In the genomic region with DNA sequence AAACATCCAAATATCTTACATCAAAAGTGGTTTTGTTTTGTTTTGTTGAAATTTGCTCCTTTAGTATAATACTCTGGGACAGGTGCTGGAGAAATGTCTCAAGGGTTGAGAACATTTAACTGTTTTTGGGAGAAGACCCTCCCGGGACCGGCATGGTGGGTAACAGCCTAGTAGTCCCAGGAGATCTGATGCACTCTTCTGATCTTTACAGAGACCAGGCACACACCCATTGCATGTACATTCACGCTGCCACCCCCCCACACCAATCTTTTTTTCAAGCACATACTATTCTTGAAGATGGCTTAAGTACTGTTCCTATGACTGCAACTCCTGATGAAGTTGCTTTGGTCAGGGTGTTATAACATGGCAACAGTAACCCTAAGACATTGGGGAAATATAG, we compare ENCODE assay signal across 8 mouse cellular contexts. TPM values are rescaled to one million over a fixed set of nuclear protein-coding genes. Genes with fewer than 3 reads are reported as not detected.
DNase-seq lines count a peak whose midpoint lies in the region; ATAC-seq and TF ChIP-seq lines count a peak whose summit lies in the region.

No protein-coding gene starts in this region.

- WGBS in forebrain, embryonic 15.5 days, result 67% methylated on average over 3 of the region's 3 CpGs
- WGBS in liver, postnatal 0 days (ENCODE audit: insufficient replicate concordance), result 53% methylated on average over 3 of the region's 3 CpGs

- H3K4me2 ChIP-seq in forebrain, embryonic 15.5 days (replicated peaks), result peak overlapping the region; percentile 45
- peak overlapping the region; percentile 73 for H3K4me2 ChIP-seq in liver, postnatal 0 days (ENCODE audit: low read depth, low read length)

- H3K9ac ChIP-seq in forebrain, embryonic 15.5 days (replicated peaks), result no peak overlapping the region
- peak overlapping the region; percentile 57 for H3K9ac ChIP-seq in liver, postnatal 0 days (replicated peaks)

- H3K36me3 ChIP-seq in forebrain, embryonic 15.5 days, result no peaks in the 10 kb centered on the region
- no peaks in the 10 kb centered on the region for H3K36me3 ChIP-seq in liver, postnatal 0 days (replicated peaks; ENCODE audit: insufficient read depth, low read length)

- DNase-seq in gastrocnemius, adult 2 months, result no peak
- no peak for DNase-seq in gastrocnemius, postnatal 25 days
- DNase-seq in CD4-positive helper T cell, adult 2 months (ENCODE audit: low read depth, low spot score), result peak; percentile 12
- DNase-seq in liver, postnatal 0 days, result no peak
- no peak for DNase-seq in adrenal gland, postnatal 25 days
- DNase-seq in gastrocnemius, adult 18-20 months (ENCODE audit: low spot score), result no peak

- H3K27me3 ChIP-seq in forebrain, embryonic 15.5 days, result no peaks in the 10 kb centered on the region
- no peaks in the 10 kb centered on the region for H3K27me3 ChIP-seq in liver, postnatal 0 days (ENCODE audit: insufficient read depth, low read length)

- peak overlapping the region; percentile 69 for H3K4me3 ChIP-seq in gastrocnemius, adult 2 months
- peak overlapping the region; percentile 65 for H3K4me3 ChIP-seq in forebrain, embryonic 15.5 days
- H3K4me3 ChIP-seq in liver, postnatal 0 days (ENCODE audit: low read depth, low read length), result peak overlapping the region; percentile 71

- H3K27ac ChIP-seq in gastrocnemius, adult 2 months, result peak overlapping the region; percentile 78
- peak overlapping the region; percentile 86 for H3K27ac ChIP-seq in forebrain, embryonic 15.5 days (replicated peaks)
- peak overlapping the region; percentile 87 for H3K27ac ChIP-seq in liver, postnatal 0 days (ENCODE audit: low read depth)

- intact Hi-C loops in gastrocnemius, adult 2 months (cut with DNase I), result loop anchor here (5.0 kb wide), 1 partner anchor 85 kb away; a partner anchor contains a TSS

- H3K4me1 ChIP-seq in forebrain, embryonic 15.5 days, result peaks cover 12% of the 10 kb centered on the region
- peaks cover 8% of the 10 kb centered on the region for H3K4me1 ChIP-seq in liver, postnatal 0 days (ENCODE audit: insufficient read depth)

- ATAC-seq in forebrain, embryonic 15.5 days (replicated peaks), result no peak
- ATAC-seq in liver, postnatal 0 days, result no peak
- ATAC-seq in monocyte, adult 5-6 weeks (replicated peaks; ENCODE audit: insufficient number of reproducible peaks, low FRiP score, low TSS enrichment, poor library complexity, severe bottlenecking), result no peak

- H3K9me3 ChIP-seq in forebrain, embryonic 15.5 days, result no peaks in the 10 kb centered on the region
- H3K9me3 ChIP-seq in liver, postnatal 0 days (ENCODE audit: low read length), result no peaks in the 10 kb centered on the region

- TF ChIP-seq EP300 in liver, postnatal 0 days (IDR thresholded peaks at IDR 0.05; ENCODE audit: low read depth), result no peak

- TF ChIP-seq CTCF in gastrocnemius, adult 2 months (IDR thresholded peaks at IDR 0.05), result no peak
- TF ChIP-seq CTCF in liver, postnatal 0 days (IDR thresholded peaks at IDR 0.05; ENCODE audit: low read depth), result no peak

RNA-seq across cellular contexts. Expression of a gene that starts 0.9 kb away (rescaled TPM):
- 10 to 100 TPM; 29.4 to 33.3 TPM for total RNA-seq in gastrocnemius, adult 2 months (2021)
- total RNA-seq in gastrocnemius, postnatal 25 days (2021), result 10 to 100 TPM; 28.6 to 30.4 TPM
- 22.2 and 23.9 TPM in 2 replicates for polyA plus RNA-seq in forebrain, embryonic 15.5 days (2015; fragmentation: Nextera tagmentation; extraction: Ambion mirVana)
- 21.7 and 22.3 TPM in 2 replicates for polyA plus RNA-seq in liver, postnatal 0 days (2015; fragmentation: Nextera tagmentation; extraction: Ambion mirVana)
- total RNA-seq in monocyte, adult 5-6 weeks (2017), result 86.2 to 91.2 TPM (median 91.0 TPM) in 3 replicates
- 43.5 and 50.5 TPM in 2 replicates for total RNA-seq in adrenal gland, postnatal 25 days (2021)
- 10 to 100 TPM; 26.5 to 27.0 TPM for total RNA-seq in gastrocnemius, adult 18-20 months (2021)

RNA-seq across cellular contexts. Expression of a gene that starts 2.9 kb away (rescaled TPM):
- total RNA-seq in gastrocnemius, adult 2 months (2021), result 1,000 to 10,000 TPM in 1 of 2 experiments, 100 to 1,000 TPM in 1; 806 to 1,137 TPM
- total RNA-seq in gastrocnemius, postnatal 25 days (2021), result 100 to 1,000 TPM; 923 to 928 TPM
- polyA plus RNA-seq in forebrain, embryonic 15.5 days (2015; fragmentation: Nextera tagmentation; extraction: Ambion mirVana), result 339 and 347 TPM in 2 replicates
- polyA plus RNA-seq in liver, postnatal 0 days (2015; fragmentation: Nextera tagmentation; extraction: Ambion mirVana), result 537 and 543 TPM in 2 replicates
- total RNA-seq in monocyte, adult 5-6 weeks (2017), result 204 to 418 TPM (median 281 TPM) in 3 replicates
- total RNA-seq in adrenal gland, postnatal 25 days (2021), result 355 and 360 TPM in 2 replicates
- total RNA-seq in gastrocnemius, adult 18-20 months (2021), result 100 to 1,000 TPM; 834 to 889 TPM

RNA-seq across cellular contexts. Expression of a gene that starts 14.5 kb away (rescaled TPM):
- 1 to 10 TPM; 8.1 to 8.7 TPM for total RNA-seq in gastrocnemius, adult 2 months (2021)
- 1 to 10 TPM; 6.9 to 8.1 TPM for total RNA-seq in gastrocnemius, postnatal 25 days (2021)
- 16.5 and 17.6 TPM in 2 replicates for polyA plus RNA-seq in forebrain, embryonic 15.5 days (2015; fragmentation: Nextera tagmentation; extraction: Ambion mirVana)
- polyA plus RNA-seq in liver, postnatal 0 days (2015; fragmentation: Nextera tagmentation; extraction: Ambion mirVana), result 3.1 and 4.9 TPM in 2 replicates
- 53.7 to 68.9 TPM (median 66.7 TPM) in 3 replicates for total RNA-seq in monocyte, adult 5-6 weeks (2017)
- total RNA-seq in adrenal gland, postnatal 25 days (2021), result 43.6 and 44.9 TPM in 2 replicates
- 1 to 10 TPM; 7.2 to 7.5 TPM for total RNA-seq in gastrocnemius, adult 18-20 months (2021)
